Mouse (Mus musculus) spleen, adult 2 months (tissue): ENCODE results near the gene Hoxd9. TPM values are rescaled to one million over a fixed set of nuclear protein-coding genes. Genes with fewer than 3 reads are reported as not detected.

Source experiments
- DNase-seq, 2 experiments: peaks; one replicate each; pipeline versions ENCODE4 v3.0.0 to v3.0.0-alpha.2; 2012 to 2021; ENCODE audit warnings: low spot score in 2 of 2, low read depth in 1 of 2
- H3K27ac ChIP-seq: fragments of 200-500 bp; 2 replicates; pipeline ENCODE4 v1.5.1; 2012; ENCODE audit warnings: low read length, inconsistent platforms; ENCODE audit not compliant: insufficient read depth
- H3K27me3 ChIP-seq: fragments of 200-500 bp; 2 replicates; pipeline ENCODE4 v1.6.1; 2012; ENCODE audit warnings: mild to moderate bottlenecking, moderate library complexity, low read length, inconsistent platforms; ENCODE audit not compliant: control insufficient read depth, insufficient read depth
- H3K36me3 ChIP-seq: fragments of 200-500 bp; 2 replicates; pipeline ENCODE4 v1.6.1; 2012; ENCODE audit warnings: mild to moderate bottlenecking, low read length, inconsistent platforms; ENCODE audit not compliant: control insufficient read depth, insufficient read depth
- H3K4me1 ChIP-seq: fragments of 200-500 bp; 2 replicates; pipeline ENCODE4 v1.6.1; 2011; ENCODE audit warnings: inconsistent platforms; ENCODE audit not compliant: control insufficient read depth, insufficient read depth, insufficient read length
- H3K4me3 ChIP-seq: fragments of 200-500 bp; 2 replicates; pipeline ENCODE4 v1.5.1; 2011; ENCODE audit warnings: mild to moderate bottlenecking, inconsistent platforms; ENCODE audit not compliant: insufficient read depth, insufficient read length; ENCODE audit errors: extremely low read depth
- CTCF ChIP-seq: fragments of 200-500 bp; IDR thresholded peaks from 2 replicates; pipeline ENCODE4 v1.5.1; 2011; ENCODE audit warnings: mild to moderate bottlenecking, inconsistent platforms; ENCODE audit not compliant: insufficient read depth, insufficient read length, insufficient replicate concordance; ENCODE audit errors: extremely low read depth
- POLR2A ChIP-seq: fragments of 200-500 bp; IDR thresholded peaks from 2 replicates; pipeline ENCODE4 v1.6.1; 2011; ENCODE audit warnings: low read depth, low read length, inconsistent platforms
- WGBS: fragments of 180-500 bp; shearing (Covaris S2); methylation state at CpG from one replicate; pipeline ENCODE4 v1.1.7; 2018; 5-methylcytosine and 5-hydroxymethylcytosine counted together
- polyA plus RNA-seq: library from polyadenylated mRNA; depleted of rRNA; stranded (reverse); fragments of >200 nt; gene quantifications from 2 replicates; pipeline ENCODE4 v1.2.3, GENCODE M21; 2012

The Hoxd9 gene
- polyA plus RNA-seq, 1 experiment: 0.06 TPM

- no peak for DNase-seq
- H3K4me1 ChIP-seq: no peaks in the 10 kb centered on the region; the same call in 1 of the 2 replicates
- H3K27me3 ChIP-seq: peaks cover 41% of the 10 kb centered on the region
Observed at GRCm38 (mm10) chr2:74663291-74663925, 34.1 kb upstream of the Hoxd9 start.

GRCm38 (mm10) chr2:74666411-74666810 lies 31.1 kb upstream of the Hoxd9 start:
- H3K36me3 ChIP-seq: no peaks in the 10 kb centered on the region
- DNase-seq: no peak
- WGBS: 6% methylated on average over 7 of the region's 7 CpGs
- no peak overlapping the region for H3K4me3 ChIP-seq
- TF ChIP-seq POLR2A (no peak), CTCF (no peak)
- no peak overlapping the region for H3K27ac ChIP-seq
- peaks cover 27% of the 10 kb centered on the region for H3K27me3 ChIP-seq
- H3K4me1 ChIP-seq: no peaks in the 10 kb centered on the region; the same call in 1 of the 2 replicates

More at GRCm38 (mm10) chr2:74663291-74663925, 34.1 kb upstream of the Hoxd9 start:
- H3K4me3 ChIP-seq: no peak overlapping the region
- no peaks in the 10 kb centered on the region for H3K36me3 ChIP-seq
- 5% methylated on average over 18 of the region's 18 CpGs for WGBS
- TF ChIP-seq POLR2A (no peak), CTCF (peak; percentile 29; the same call in 1 of the 2 replicates)
- no peak overlapping the region for H3K27ac ChIP-seq

GRCm38 (mm10) chr2:74667191-74667841 lies 30.2 kb upstream of the Hoxd9 start:
- 9% methylated on average over 36 of the region's 36 CpGs for WGBS
- DNase-seq: no peak
- no peaks in the 10 kb centered on the region for H3K36me3 ChIP-seq
- H3K27ac ChIP-seq: no peak overlapping the region
- H3K4me3 ChIP-seq: no peak overlapping the region
- H3K27me3 ChIP-seq: peaks cover 27% of the 10 kb centered on the region
- TF ChIP-seq CTCF (no peak), POLR2A (no peak)
- no peaks in the 10 kb centered on the region; the same call in 1 of the 2 replicates for H3K4me1 ChIP-seq

- no peaks in the 10 kb centered on the region for H3K36me3 ChIP-seq
- 3% methylated on average over 35 of the region's 51 CpGs for WGBS
- no peak within 1 kb of the TSS for H3K27ac ChIP-seq
- H3K27me3 ChIP-seq: peaks cover 31% of the 10 kb centered on the region
- peaks cover 1% of the 10 kb centered on the region for H3K4me1 ChIP-seq
- H3K4me3 ChIP-seq: peak within 1 kb of the TSS; percentile 4; the same call in 1 of the 2 replicates
- TF ChIP-seq CTCF: no peak
- no peak for TF ChIP-seq POLR2A
- no peak for DNase-seq
Observed at GRCm38 (mm10) chr2:74667842-74668357, 29.6 kb upstream of the Hoxd9 start, which contains the start of gene Hoxd13. Gene Hoxd13 (plus strand): TSS chr2:74668310.

GRCm38 (mm10) chr2:74668370-74669229 lies 28.9 kb upstream of the Hoxd9 start:
- WGBS: 2% methylated on average over 70 of the region's 74 CpGs
- Histone ChIP-seq H3K36me3 (no peaks in the 10 kb centered on the region), H3K27me3 (peaks cover 33% of the 10 kb centered on the region), H3K27ac (no peak overlapping the region), H3K4me1 (peaks cover 2% of the 10 kb centered on the region), H3K4me3 (0 out of 2 replicates have a peak overlapping the region, but pooled peaks have one; percentile 4)
- no peak for DNase-seq
- TF ChIP-seq CTCF (no peak), POLR2A (no peak)

- TF ChIP-seq POLR2A (no peak), CTCF (no peak)
- Histone ChIP-seq H3K27ac (no peak overlapping the region), H3K4me1 (peaks cover 2% of the 10 kb centered on the region), H3K4me3 (no peak overlapping the region), H3K27me3 (peaks cover 35% of the 10 kb centered on the region), H3K36me3 (no peaks in the 10 kb centered on the region)
- WGBS: 11% methylated on average over 3 of the region's 3 CpGs
- DNase-seq: no peak
Observed at GRCm38 (mm10) chr2:74669230-74669578, 28.3 kb upstream of the Hoxd9 start.
